Mouse (Mus musculus) heart, embryonic 13.5 days (tissue): Measurements from ENCODE around the gene Gstp3. TPM values are rescaled to one million over a fixed set of nuclear protein-coding genes. Genes with fewer than 3 reads are reported as not detected.
A peak's percentile ranks its signal among the peaks of the same experiment; 100 is the strongest.

Experiments used
- ATAC-seq: fragments of 200-750 bp; cut with Nextera tagmentation; 2 replicates; pipeline ENCODE4 v1.8.0; 2017; ENCODE audit warnings: moderate TSS enrichment; ENCODE audit not compliant: insufficient number of reproducible peaks, low FRiP score, low TSS enrichment; ENCODE audit errors: extremely low read depth
- H3K27ac ChIP-seq: fragments of 300-500 bp; sonication (generic); replicated peaks from 2 replicates; pipeline ENCODE4 v1.5.1; 2015; ENCODE audit warnings: moderate library complexity, mild to moderate bottlenecking, inconsistent platforms
- H3K27me3 ChIP-seq: fragments of 300-500 bp; sonication (generic); replicated peaks from 2 replicates; pipeline ENCODE4 v1.6.1; 2015; ENCODE audit warnings: mild to moderate bottlenecking, inconsistent platforms
- H3K36me3 ChIP-seq: fragments of 300-500 bp; sonication (generic); 2 replicates; pipeline ENCODE4 v1.6.1; 2015; ENCODE audit warnings: mild to moderate bottlenecking, inconsistent platforms
- H3K4me1 ChIP-seq: fragments of 300-500 bp; sonication (generic); 2 replicates; pipeline ENCODE4 v1.6.1; 2015; ENCODE audit warnings: inconsistent platforms
- H3K4me2 ChIP-seq: fragments of 300-500 bp; sonication (generic); 2 replicates; pipeline ENCODE4 v1.6.1; 2015; ENCODE audit warnings: inconsistent platforms, mild to moderate bottlenecking, moderate library complexity
- H3K4me3 ChIP-seq: fragments of 300-500 bp; sonication (generic); 2 replicates; pipeline ENCODE4 v1.5.1; 2015; ENCODE audit warnings: moderate library complexity, mild to moderate bottlenecking, inconsistent platforms
- H3K9ac ChIP-seq: fragments of 300-500 bp; sonication (generic); 2 replicates; pipeline ENCODE4 v1.6.1; 2015; ENCODE audit warnings: inconsistent platforms, mild to moderate bottlenecking, moderate library complexity
- H3K9me3 ChIP-seq: fragments of 300-500 bp; sonication (generic); 2 replicates; pipeline ENCODE4 v1.6.1; 2016; ENCODE audit warnings: inconsistent platforms
- WGBS: fragments of 180-500 bp; shearing (Covaris S2); methylation state at CpG from one replicate; pipeline ENCODE4 v1.1.7; 2015; ENCODE audit warnings: mixed read lengths; 5-methylcytosine and 5-hydroxymethylcytosine counted together
- polyA plus RNA-seq: library from polyadenylated mRNA; unstranded; fragments of >200 nt; fragmentation: Nextera tagmentation; extraction: Ambion mirVana; gene quantifications from 2 replicates; pipeline ENCODE4 v1.2.1, GENCODE M21; 2015

Gene Gstp3
- polyA plus RNA-seq, 1 experiment from 2014 or later, result 0.29 TPM

DNA sequence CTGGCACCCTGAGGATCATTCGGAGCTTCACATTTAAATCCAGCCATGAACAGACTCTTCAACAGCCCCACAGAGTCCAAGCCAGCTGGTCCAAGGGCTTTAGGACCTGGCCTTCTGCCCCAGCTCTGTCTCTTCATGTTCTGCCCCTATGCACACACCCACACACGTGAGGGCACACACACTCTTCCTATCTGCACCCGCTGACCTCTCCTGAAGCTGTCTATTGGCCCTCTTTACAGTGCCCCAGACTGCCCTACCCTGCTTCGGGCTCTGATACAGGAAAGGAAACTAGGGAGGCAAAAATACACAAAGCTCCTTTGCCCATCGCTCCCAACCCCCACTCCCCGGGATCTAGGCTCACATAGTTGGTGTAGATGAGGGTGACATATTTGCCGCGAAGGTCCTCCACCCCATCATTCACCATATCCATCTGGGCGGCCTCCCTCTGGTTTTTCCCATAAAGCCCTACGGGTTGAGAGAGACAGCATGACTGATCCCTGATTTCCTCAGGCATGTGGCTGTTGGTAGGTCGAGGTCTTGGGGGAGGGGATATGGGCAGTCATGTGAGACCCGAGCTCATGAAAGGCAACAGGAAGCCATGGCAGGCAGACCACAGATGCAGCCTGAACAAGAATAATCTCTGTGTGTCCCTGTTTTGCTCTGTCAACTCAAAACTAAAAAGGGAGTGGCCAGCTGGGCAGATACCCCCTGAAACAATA is 22.9 kb downstream of the Gstp3 start:
- Histone ChIP-seq H3K27ac (no peak overlapping the region), H3K27me3 (no peaks in the 10 kb centered on the region), H3K4me3 (no peak overlapping the region), H3K4me1 (peaks cover 17% of the 10 kb centered on the region), H3K9me3 (no peaks in the 10 kb centered on the region), H3K36me3 (peaks cover 14% of the 10 kb centered on the region), H3K9ac (peak overlapping the region; percentile 33; the same call in 1 of the 2 replicates), H3K4me2 (peak overlapping the region; percentile 31; the same call in 1 of the 2 replicates)
- no peak for ATAC-seq
- WGBS, result 76% methylated on average over 12 of the region's 12 CpGs

DNA sequence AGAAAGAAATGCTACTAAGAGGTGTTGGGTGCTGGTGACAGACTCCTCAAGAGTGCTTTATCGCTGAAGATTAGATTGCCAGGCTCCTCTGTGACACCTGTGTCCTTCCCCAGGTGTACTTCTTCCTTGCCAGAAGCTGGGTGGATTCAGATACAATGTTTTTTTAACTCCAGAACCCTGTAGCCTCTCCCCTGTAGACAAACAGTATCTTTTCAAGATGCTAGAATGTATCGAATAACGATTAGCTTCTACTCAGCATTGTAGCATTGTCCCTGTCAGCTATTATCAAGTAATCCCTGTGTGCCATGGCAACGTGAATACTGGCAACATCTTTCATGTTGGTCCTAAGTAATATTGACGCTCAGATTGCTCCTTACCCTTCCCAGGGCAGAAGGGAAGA is 25.6 kb downstream of the Gstp3 start:
- no peak overlapping the region for H3K27ac ChIP-seq
- WGBS, result 61% methylated on average over 5 of the region's 5 CpGs

DNA sequence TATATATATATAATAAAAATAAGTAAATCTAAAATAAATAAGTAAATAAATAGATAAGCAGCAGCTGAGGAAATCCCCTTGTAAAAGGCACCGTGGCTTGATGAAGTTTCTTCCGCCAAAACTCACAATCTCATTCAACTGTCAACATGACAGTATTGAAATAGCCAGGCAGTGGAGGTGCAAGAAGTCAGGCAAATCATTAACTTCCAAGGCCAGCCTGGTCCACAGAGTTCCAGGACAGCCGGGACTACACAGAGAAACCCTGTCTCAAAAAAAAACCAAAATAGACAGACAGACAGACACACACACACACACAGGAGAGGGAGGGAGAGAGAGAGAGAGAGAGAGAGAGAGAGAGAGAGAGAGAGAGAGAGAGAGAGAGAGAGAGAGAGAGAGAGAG is 26.1 kb downstream of the Gstp3 start:
- Histone ChIP-seq H3K27me3 (no peaks in the 10 kb centered on the region), H3K4me1 (peaks cover 15% of the 10 kb centered on the region), H3K9me3 (no peaks in the 10 kb centered on the region), H3K36me3 (peaks cover 14% of the 10 kb centered on the region), H3K4me2 (no peak overlapping the region), H3K27ac (no peak overlapping the region), H3K4me3 (no peak overlapping the region), H3K9ac (no peak overlapping the region)
- WGBS, result 62% methylated on average over 3 of the region's 3 CpGs
- no peak for ATAC-seq

More for the DNA sequence above, 25.6 kb downstream of the Gstp3 start:
- Histone ChIP-seq H3K9ac (no peak overlapping the region), H3K4me3 (no peak overlapping the region), H3K4me1 (peaks cover 17% of the 10 kb centered on the region), H3K9me3 (no peaks in the 10 kb centered on the region), H3K36me3 (peaks cover 14% of the 10 kb centered on the region), H3K27me3 (no peaks in the 10 kb centered on the region), H3K4me2 (no peak overlapping the region)
- no peak for ATAC-seq

DNA sequence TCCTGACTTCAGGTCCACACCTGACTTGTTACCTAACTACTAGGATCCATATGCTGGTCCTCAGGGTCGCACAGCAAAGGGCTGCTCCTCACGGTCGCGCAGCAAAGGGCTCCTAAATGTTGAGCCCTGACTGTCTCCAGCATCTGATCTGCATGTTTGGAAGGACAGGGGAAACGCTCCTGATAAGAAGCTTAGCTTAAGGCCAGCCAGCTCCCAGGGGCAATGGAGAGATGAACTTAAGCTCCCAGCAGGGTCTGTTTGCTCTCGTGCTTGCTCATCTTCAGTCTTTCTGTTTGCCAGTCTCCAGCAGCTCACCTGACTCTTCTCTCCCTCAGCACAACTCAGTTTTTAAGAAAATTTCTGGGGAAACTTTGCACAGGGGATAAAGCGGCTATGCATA is 26.7 kb downstream of the Gstp3 start:
- ATAC-seq, result no peak
- Histone ChIP-seq H3K27ac (no peak overlapping the region), H3K9ac (no peak overlapping the region), H3K4me2 (no peak overlapping the region), H3K4me3 (no peak overlapping the region), H3K4me1 (peaks cover 13% of the 10 kb centered on the region), H3K9me3 (no peaks in the 10 kb centered on the region), H3K36me3 (peaks cover 14% of the 10 kb centered on the region), H3K27me3 (no peaks in the 10 kb centered on the region)
- 34% methylated on average over 7 of the region's 7 CpGs for WGBS

DNA sequence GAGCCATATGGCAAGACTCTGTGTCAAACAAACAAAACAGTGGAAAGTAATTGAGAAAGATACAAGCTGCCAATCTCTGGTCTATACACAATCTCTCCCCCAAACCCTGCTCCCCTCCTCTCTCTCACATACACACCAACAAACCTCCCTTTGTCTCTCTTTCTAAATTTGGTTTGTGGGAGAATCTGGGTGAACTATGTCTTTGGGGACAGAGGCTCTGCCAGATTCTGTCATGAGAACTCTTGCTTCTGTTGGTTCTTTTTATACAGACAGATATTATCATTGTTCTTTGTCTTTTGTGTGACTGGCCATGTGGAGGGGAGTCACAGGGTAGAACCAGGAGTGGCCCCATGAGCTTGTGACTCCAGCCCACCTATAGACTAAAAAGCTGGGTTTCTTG is 31.8 kb downstream of the Gstp3 start:
- Histone ChIP-seq H3K4me1 (no peaks in the 10 kb centered on the region), H3K27ac (no peak overlapping the region), H3K9ac (no peak overlapping the region), H3K9me3 (peaks cover 11% of the 10 kb centered on the region; the same call in 1 of the 2 replicates), H3K27me3 (no peaks in the 10 kb centered on the region), H3K4me3 (no peak overlapping the region), H3K36me3 (no peaks in the 10 kb centered on the region), H3K4me2 (no peak overlapping the region)
- no peak for ATAC-seq

DNA sequence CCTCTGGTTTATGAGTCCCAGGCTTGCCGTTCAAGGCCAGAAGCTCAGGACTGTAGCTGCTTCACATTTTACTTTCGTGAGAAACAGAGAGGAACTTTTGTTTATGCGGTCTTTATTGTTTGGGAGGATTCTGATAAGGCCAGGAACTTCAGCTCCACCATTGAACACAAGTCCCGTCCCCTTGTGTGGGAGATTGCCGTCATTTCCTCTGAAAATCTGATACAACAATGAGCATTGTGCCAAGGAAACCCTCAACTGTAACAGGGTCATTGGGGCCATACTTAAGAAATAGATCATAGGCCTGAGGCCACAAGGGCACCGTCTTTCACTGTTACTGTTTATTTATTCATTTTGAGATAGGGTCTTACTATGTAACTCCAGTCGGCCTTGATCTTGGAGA is 36.2 kb downstream of the Gstp3 start:
- 61% methylated on average over 7 of the region's 7 CpGs for WGBS
- H3K4me3 ChIP-seq, result no peak overlapping the region
- no peak overlapping the region for H3K9ac ChIP-seq
- no peak for ATAC-seq
- no peaks in the 10 kb centered on the region for H3K36me3 ChIP-seq
- no peak overlapping the region for H3K27ac ChIP-seq
- peaks cover 8% of the 10 kb centered on the region; the same call in 1 of the 2 replicates for H3K4me1 ChIP-seq
- H3K27me3 ChIP-seq, result no peaks in the 10 kb centered on the region
- H3K9me3 ChIP-seq, result peaks cover 11% of the 10 kb centered on the region; the same call in 1 of the 2 replicates
- H3K4me2 ChIP-seq, result no peak overlapping the region

DNA sequence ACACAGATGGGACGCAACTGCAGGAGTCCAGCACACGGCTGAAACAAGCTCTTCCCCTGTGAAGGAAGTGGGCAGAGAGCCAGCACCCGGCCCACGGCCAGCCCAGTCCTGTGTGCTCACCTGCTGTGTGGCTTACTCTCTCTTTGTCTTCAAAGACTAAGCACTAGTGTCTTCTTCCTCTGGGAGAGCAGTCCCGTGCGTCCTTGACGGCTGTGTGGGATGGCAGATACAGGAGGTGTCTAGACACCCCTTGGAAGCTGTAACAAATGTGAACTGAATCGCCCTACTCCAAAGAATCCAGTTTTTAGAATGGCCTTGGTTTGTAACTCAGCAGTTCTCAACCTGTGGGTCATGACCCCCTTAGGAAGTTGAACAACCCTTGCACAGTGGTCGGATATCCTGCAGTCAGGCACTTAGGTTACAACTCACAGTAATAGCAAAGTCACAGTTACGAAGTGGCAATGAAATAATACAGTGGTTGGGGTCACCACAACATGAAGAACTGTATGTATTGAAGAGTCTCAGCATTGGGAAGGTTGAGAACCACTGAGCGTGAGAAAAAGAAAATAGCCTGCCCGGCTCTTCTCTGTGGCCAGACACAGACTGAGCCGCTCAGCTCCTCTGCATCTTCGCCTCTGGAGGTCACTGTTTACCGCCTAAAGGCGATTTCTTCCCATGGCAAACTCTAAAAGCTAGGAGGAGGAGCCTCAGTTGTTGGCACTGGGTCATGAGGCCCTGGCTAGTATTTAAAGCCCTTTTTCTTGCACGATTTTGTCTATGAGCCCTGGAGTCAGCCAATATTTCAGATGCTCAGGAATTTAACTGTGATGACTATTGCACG is 40.4 kb downstream of the Gstp3 start:
- peak overlapping the region; percentile 56 for H3K9ac ChIP-seq

DNA sequence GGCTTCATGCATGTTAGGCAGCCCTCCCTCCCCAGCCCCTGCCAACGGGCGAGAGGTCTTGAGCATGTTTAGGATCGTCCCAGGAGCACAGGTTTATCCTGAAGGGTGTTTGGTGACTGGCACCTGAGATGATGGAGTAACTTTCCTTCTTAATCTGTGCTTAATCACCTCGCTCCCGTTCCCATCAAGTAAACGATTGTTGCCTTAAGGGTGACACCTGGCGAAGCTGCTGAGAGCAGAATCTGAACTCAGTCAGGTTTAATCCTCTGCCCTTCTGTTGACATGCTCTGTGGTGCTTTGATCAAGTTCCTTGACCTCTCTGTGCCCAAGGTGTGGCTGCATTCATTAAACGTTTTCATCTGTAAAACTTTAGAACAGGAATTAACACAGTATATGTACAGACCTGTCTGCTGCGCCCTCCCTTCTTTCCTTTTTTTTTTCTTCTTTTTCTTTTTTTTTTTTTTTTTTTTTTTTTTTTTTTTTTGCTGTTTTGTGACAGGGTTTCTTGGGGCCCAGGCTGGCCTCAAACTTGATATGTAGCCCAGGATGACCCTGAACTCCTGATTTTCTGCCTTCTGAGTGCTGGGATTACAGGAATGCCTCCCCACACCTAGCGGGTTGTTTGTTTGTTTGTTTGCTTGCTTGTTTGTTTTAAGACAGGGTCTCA is 41.3 kb downstream of the Gstp3 start:
- Histone ChIP-seq H3K36me3 (no peaks in the 10 kb centered on the region), H3K4me3 (no peak overlapping the region), H3K27ac (no peak overlapping the region), H3K4me2 (no peak overlapping the region), H3K9me3 (no peaks in the 10 kb centered on the region), H3K9ac (no peak overlapping the region), H3K4me1 (peaks cover 25% of the 10 kb centered on the region), H3K27me3 (no peaks in the 10 kb centered on the region)
- 61% methylated on average over 10 of the region's 10 CpGs for WGBS
- ATAC-seq, result no peak

More for the DNA sequence above, 40.4 kb downstream of the Gstp3 start:
- H3K36me3 ChIP-seq, result no peaks in the 10 kb centered on the region
- H3K27ac ChIP-seq, result no peak overlapping the region; the same call in 1 of the 2 replicates
- no peaks in the 10 kb centered on the region for H3K9me3 ChIP-seq
- 33% methylated on average over 18 of the region's 18 CpGs for WGBS
- no peak overlapping the region for H3K4me3 ChIP-seq
- no peaks in the 10 kb centered on the region for H3K27me3 ChIP-seq
- ATAC-seq, result no peak; the same call in 1 of the 2 replicates
- peaks cover 17% of the 10 kb centered on the region for H3K4me1 ChIP-seq
- H3K4me2 ChIP-seq, result no peak overlapping the region

DNA sequence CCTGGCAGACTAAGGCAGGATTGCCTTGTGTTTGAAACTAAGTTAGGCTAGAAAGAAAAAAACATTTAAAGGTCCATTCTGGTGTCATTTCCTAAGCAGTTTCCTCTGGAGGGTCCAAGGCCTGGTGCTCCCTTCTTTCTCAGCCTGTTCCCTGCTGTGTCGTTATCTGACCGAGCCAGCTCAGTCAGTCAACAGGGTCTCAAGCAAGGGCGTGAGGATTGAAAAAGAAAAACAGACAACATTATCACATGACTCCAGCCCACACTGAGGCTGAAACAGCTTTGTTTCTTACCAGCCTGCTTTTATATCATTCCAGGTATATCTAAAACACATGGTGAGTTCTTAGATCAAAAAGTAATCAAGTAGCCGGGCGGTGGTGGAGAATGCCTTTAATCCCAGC is 43.7 kb downstream of the Gstp3 start:
- Histone ChIP-seq H3K9me3 (no peaks in the 10 kb centered on the region), H3K4me2 (no peak overlapping the region), H3K27ac (no peak overlapping the region), H3K27me3 (no peaks in the 10 kb centered on the region), H3K36me3 (peaks cover 6% of the 10 kb centered on the region), H3K4me3 (no peak overlapping the region), H3K4me1 (peaks cover 40% of the 10 kb centered on the region), H3K9ac (no peak overlapping the region)
- WGBS, result 38% methylated on average over 5 of the region's 5 CpGs
- ATAC-seq, result no peak

DNA sequence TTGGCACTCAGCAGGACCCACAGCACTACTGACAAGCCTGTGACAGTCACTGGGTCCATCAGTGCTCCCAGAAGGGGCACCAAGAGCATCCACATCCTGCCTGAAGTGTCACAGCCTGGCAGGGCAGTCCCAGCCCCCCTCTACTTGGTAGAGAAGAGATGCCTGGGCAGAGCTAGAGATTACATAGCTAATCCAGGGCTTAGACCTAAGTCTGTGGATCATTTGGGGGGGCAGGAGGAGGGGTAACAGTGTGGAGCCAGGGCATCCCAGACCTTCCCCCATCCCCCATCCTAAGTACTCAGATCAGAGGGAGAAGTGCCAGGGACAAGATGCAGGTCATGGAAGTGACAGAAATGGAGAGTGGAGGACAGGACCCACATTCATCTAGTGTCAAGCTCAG is 44.6 kb downstream of the Gstp3 start:
- Histone ChIP-seq H3K27me3 (no peaks in the 10 kb centered on the region), H3K4me3 (no peak overlapping the region), H3K4me2 (no peak overlapping the region), H3K4me1 (peaks cover 40% of the 10 kb centered on the region), H3K27ac (no peak overlapping the region), H3K9ac (peak overlapping the region; percentile 5; the same call in 1 of the 2 replicates), H3K36me3 (peaks cover 14% of the 10 kb centered on the region), H3K9me3 (no peaks in the 10 kb centered on the region)
- ATAC-seq, result no peak

DNA sequence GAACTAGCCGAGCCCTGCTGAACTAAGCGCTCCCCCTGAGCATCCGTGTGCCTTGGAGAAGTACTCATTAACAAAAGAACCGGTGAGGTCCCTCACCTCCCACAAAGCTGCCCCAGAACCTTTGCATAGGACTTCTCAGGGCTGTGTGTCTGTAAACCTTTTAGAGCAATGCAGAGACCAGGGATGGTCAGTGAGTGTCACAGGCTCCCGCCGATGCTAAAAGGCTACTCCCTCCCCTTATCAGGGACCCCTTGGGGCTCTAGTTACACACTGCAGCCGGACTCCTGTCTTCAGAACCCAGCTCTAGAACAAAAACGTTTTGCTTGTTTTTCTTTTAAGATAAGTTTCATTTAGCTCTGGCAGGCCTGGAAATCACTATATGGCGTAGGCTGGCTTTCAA is 46.3 kb downstream of the Gstp3 start:
- H3K9me3 ChIP-seq, result no peaks in the 10 kb centered on the region
- peak overlapping the region; percentile 73 for H3K27ac ChIP-seq
- H3K36me3 ChIP-seq, result peaks cover 31% of the 10 kb centered on the region
- 7% methylated on average over 9 of the region's 9 CpGs for WGBS
- H3K4me3 ChIP-seq, result peak overlapping the region; percentile 83
- H3K4me1 ChIP-seq, result peaks cover 32% of the 10 kb centered on the region
- no peaks in the 10 kb centered on the region for H3K27me3 ChIP-seq
- peak; percentile 32 for ATAC-seq
- H3K9ac ChIP-seq, result peak overlapping the region; percentile 77
- peak overlapping the region; percentile 68 for H3K4me2 ChIP-seq
